Mouse (Mus musculus) myocyte (in vitro differentiated cells): ENCODE results near the gene Nos1ap.

ENCODE experiments used
- CEBPB ChIP-seq: IDR thresholded peaks from 2 replicates; pipeline ENCODE4 v1.6.1; 2011; ENCODE audit warnings: mild to moderate bottlenecking, moderate library complexity; ENCODE audit not compliant: poor library complexity, insufficient read depth, severe bottlenecking
- MYOD1 ChIP-seq, 3 experiments: IDR thresholded peaks; one replicate each; pipeline ENCODE4 v1.6.1; 2011; ENCODE audit warnings: control low read depth in 2 of 3, low read depth in 2 of 3, mild to moderate bottlenecking in 2 of 3, moderate library complexity in 1 of 3; ENCODE audit not compliant: insufficient read length in 2 of 3, control insufficient read depth in 1 of 3
- MYOG ChIP-seq, 3 experiments: IDR thresholded peaks; one replicate each; pipeline ENCODE4 v1.6.1; 2011; ENCODE audit warnings: control low read depth in 2 of 3, low read depth in 2 of 3, mild to moderate bottlenecking in 2 of 3; ENCODE audit not compliant: insufficient read length in 2 of 3, control insufficient read depth in 1 of 3, insufficient read depth in 1 of 3
- POLR2A ChIP-seq: IDR thresholded peaks from one replicate; pipeline ENCODE4 v1.6.1; 2011; ENCODE audit warnings: low read depth, mild to moderate bottlenecking, control low read depth, moderate library complexity; ENCODE audit not compliant: insufficient read length
- POLR2AphosphoS2 ChIP-seq: IDR thresholded peaks from one replicate; pipeline ENCODE4 v1.6.1; 2011; ENCODE audit warnings: low read depth, control low read depth; ENCODE audit not compliant: insufficient read length
- REST ChIP-seq: IDR thresholded peaks from one replicate; pipeline ENCODE4 v1.6.1; 2011; ENCODE audit warnings: mild to moderate bottlenecking, control low read depth, moderate library complexity; ENCODE audit not compliant: insufficient read depth, insufficient read length
- SRF ChIP-seq: IDR thresholded peaks from one replicate; pipeline ENCODE4 v1.6.1; 2011; ENCODE audit warnings: low read depth; ENCODE audit not compliant: control insufficient read depth, insufficient read length
- TCF3 ChIP-seq: IDR thresholded peaks from one replicate; pipeline ENCODE4 v1.6.1; 2011; ENCODE audit warnings: low read depth, control low read depth; ENCODE audit not compliant: insufficient read length
- USF1 ChIP-seq: IDR thresholded peaks from one replicate; pipeline ENCODE4 v1.6.1; 2011; ENCODE audit warnings: low read depth, mild to moderate bottlenecking, control low read depth, moderate library complexity

GRCm38 (mm10) chr1:170292239-170292951, 297.3 kb downstream of the Nos1ap start:
- TF ChIP-seq MYOD1 (IDR thresholded peaks at IDR 0.05; ENCODE audit: control insufficient read depth in 1 of 3, insufficient read length in 2 of 3, low read depth in 2 of 3) = no peak
- no peak for TF ChIP-seq MYOG (IDR thresholded peaks at IDR 0.05; ENCODE audit: control insufficient read depth in 1 of 3, insufficient read depth in 1 of 3, insufficient read length in 2 of 3, low read depth in 2 of 3)
- TF ChIP-seq POLR2A = no peak
- TF ChIP-seq USF1 = no peak
- TF ChIP-seq CEBPB = no peak
- TF ChIP-seq POLR2AphosphoS2 = no peak
- TF ChIP-seq REST = no peak
- TF ChIP-seq SRF = no peak
- no peak for TF ChIP-seq TCF3
